Mouse (Mus musculus): ENCODE data around the gene Gm3476. TPM values are rescaled to one million over a fixed set of nuclear protein-coding genes. Genes with fewer than 3 reads are reported as not detected.

Gene Gm3476
- polyA plus RNA-seq (2012; rRNA removed; ENCODE audit: low replicate concordance), result not detected in 2 replicates

DNA sequence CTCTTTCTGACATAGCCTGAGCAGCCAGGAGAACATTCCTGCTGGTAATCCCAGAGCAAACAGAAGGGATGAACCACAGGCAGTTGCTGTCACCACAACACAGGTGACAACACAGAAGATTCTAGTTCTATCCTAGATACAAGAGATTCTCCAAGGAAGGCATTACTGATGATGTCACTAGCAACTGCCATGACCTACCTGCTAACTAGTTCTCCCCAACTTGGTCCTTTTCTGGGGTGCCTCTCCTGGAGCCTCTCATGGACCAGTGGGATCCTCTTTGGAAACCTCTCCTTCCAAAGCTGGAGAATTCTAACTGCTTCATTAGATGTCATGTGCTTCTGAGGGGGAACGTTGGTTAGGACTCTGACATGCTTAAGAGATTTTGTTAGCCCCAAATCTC lies at the start of gene Gm3476:
Gene Gm3476, minus strand, starts transcription at position 101 of the 400 bp plus-strand sequence.

GRCm38 (mm10) chr14:6108272-6108925 lies 17.2 kb downstream of the Gm3476 start, which contains the start of gene Gm3468:
Gm3468 (minus strand) TSS chr14:6108665.

GRCm38 (mm10) chr14:6093842-6094241 lies 31.8 kb downstream of the Gm3476 start, which contains the start of gene Gm8206:
Gm8206 (minus strand) TSS chr14:6093942.

DNA sequence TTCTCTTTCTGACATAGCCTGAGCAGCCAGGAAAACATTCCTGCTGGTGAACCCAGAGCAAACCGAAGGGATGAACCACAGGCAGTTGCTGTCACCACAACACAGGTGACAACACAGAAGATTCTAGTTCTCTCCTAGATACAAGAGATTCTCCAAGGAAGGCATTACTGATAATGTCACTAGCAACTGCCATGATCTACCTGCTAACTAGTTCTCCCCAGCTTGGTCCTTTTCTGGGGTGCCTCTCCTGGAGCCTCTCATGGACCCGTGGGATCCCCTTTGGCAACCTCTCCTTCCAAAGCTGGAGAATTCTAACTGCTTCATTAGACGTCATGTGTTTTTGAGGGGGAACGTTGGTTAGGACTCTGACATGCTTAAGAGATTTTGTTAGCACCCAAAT lies 67.4 kb downstream of the Gm3476 start, which contains the start of gene Gm6337:
Gene Gm6337, minus strand, starts transcription at position 101 of the 400 bp plus-strand sequence.

Other genes starting within 250 kb of the Gm3476 start
- gene Gm8237, start 245.4 kb downstream of the Gm3476 start, polyA plus RNA-seq (2012; rRNA removed; ENCODE audit: low replicate concordance), result not detected in 2 replicates
- gene Gm3248, start 164.1 kb downstream of the Gm3476 start, polyA plus RNA-seq (2012; rRNA removed; ENCODE audit: low replicate concordance), result 0.10 and 0.30 TPM in 2 replicates
- gene Gm3453, start 146.7 kb downstream of the Gm3476 start, polyA plus RNA-seq (2012; rRNA removed; ENCODE audit: low replicate concordance), result not detected in 2 replicates
- not detected in 2 replicates for gene Gm6337, start 67.5 kb downstream of the Gm3476 start, polyA plus RNA-seq (2012; rRNA removed; ENCODE audit: low replicate concordance)
- gene Gm8206, start 31.9 kb downstream of the Gm3476 start, polyA plus RNA-seq (2012; rRNA removed; ENCODE audit: low replicate concordance), result 0.33 TPM in 1 of 2 replicates, not detected in the other
- gene Gm3468, start 17.1 kb downstream of the Gm3476 start, polyA plus RNA-seq (2012; rRNA removed; ENCODE audit: low replicate concordance), result 0.22 and 0.65 TPM in 2 replicates
- gene Gm21560, start 93.5 kb upstream of the Gm3476 start, polyA plus RNA-seq (2012; rRNA removed; ENCODE audit: low replicate concordance), result not detected in 2 replicates
- 0.06 TPM in 1 of 2 replicates, not detected in the other for gene Gm3411, start 161.4 kb upstream of the Gm3476 start, polyA plus RNA-seq (2012; rRNA removed; ENCODE audit: low replicate concordance)
- gene Gm21103, start 179.0 kb upstream of the Gm3476 start, polyA plus RNA-seq (2012; rRNA removed; ENCODE audit: low replicate concordance), result not detected in 2 replicates
- not detected in 2 replicates for gene Gm3618, start 217.9 kb upstream of the Gm3476 start, polyA plus RNA-seq (2012; rRNA removed; ENCODE audit: low replicate concordance)